Mouse (Mus musculus): ENCODE data around the gene Mrpl45. TPM values are rescaled to one million over a fixed set of nuclear protein-coding genes. Genes with fewer than 3 reads are reported as not detected.
"Not testable (repeated sequence)": the region's sequence is repeated elsewhere in the genome, so short reads cannot be mapped to it uniquely, and the experiment has no call there.

Mrpl45 gene
- polyA plus RNA-seq, 1 experiment from 2014 or later, result 51.2 TPM

DNA sequence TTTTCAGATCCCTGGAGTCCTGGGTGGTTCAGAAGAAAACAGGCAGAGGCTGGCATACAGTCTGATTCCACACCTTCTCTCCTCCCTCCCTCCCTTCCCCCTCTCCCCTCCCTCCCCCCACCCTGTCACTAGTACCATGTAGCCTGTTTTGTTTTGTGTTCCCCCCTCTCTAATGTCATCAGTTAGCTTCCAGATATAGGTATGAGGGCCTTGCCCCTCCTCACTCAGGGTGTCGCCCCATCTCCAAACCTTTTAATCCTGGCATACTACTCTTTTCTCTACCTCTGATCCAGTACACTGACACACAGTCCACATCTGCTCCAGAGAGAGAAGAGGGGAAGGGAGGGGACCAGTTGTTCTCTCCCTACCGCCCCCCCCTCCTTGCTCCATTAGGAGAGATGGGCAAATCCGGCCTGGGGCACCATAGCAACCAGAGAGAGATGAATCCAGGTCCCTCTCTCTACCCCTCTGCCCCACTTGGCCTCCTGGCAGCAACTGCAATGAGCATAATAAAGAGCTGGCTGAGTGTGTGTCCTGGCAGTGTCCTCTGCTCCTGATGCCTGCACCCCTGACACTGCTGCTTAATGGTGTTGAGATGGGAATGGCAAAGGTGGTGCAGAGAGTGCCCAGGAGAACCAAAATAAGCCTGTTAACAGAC lies 36.6 kb downstream of the Mrpl45 start, which contains the start of gene Gpr179:
Gpr179 (minus strand) TSS at position 51 of the 658 bp plus-strand sequence.
- H3K36me3 ChIP-seq, result no peaks in the 10 kb centered on the region
- no peak within 1 kb of the TSS for H3K4me3 ChIP-seq (replicated peaks)
- no peaks in the 10 kb centered on the region for H3K9me3 ChIP-seq
- no peak within 1 kb of the TSS for H3K27ac ChIP-seq
- peaks cover 12% of the 10 kb centered on the region for H3K4me1 ChIP-seq (replicated peaks)
- no peak within 1 kb of the TSS for H3K9ac ChIP-seq (replicated peaks)
- 82% methylated on average over 3 of the region's 3 CpGs for WGBS
- H3K4me2 ChIP-seq, result no peak within 1 kb of the TSS
- no peak for ATAC-seq (ENCODE audit: insufficient number of reproducible peaks, insufficient read depth, low FRiP score, low TSS enrichment, low read depth)
- no peaks in the 10 kb centered on the region for H3K27me3 ChIP-seq

DNA sequence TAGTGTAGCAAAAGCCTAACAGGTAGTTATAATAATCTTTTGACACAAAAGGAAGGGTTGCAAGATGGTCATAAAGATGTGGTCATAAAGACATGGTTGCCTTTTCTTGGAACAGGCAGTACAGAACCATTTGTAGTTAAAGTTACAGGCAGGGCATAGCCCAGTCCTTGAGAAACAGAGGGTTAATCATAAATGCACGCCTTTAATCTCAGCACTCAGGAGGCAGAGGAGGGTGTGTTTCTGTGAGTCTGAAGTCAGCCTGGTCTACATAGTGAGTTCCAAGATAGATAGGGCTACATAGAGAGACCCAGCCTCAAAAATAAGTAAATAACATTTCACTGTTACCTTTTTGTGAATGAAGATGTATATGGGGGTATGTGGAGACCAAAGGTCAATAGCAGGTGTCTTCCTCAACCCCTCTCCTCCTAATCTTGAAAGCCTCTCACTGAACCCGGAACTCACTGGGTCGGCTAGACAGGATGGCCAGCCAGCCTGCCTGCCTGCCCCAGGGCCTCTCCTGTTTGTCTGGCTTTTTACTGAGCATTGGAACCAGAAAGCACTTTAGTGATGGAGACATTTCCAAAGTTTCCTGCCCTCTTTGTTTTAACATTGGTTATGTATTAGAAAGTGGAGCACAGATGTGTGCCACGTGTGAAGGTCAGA lies 37.5 kb downstream of the Mrpl45 start:
- no peak for ATAC-seq (ENCODE audit: insufficient number of reproducible peaks, insufficient read depth, low FRiP score, low TSS enrichment, low read depth)
- no peaks in the 10 kb centered on the region for H3K9me3 ChIP-seq
- WGBS, result 63% methylated on average over 4 of the region's 4 CpGs

DNA sequence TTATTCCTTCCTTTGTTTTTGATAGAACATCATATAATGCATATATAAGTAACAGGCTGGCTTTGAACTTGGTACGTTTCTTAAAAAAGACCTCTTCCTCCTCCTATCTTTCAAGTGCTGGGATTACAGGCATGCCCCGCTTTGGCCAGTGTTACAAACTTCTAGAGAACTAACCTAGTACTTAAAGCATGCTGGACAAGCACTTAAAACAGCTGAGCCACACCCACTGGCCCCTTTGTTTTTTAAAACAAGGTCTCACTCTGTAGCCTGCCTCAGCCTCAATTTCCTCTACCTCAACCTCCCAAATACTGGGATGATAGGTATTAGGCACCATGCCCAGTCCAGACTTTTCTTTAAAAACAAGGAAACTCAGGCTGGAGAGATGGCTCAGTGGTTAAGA lies 39.1 kb downstream of the Mrpl45 start:
- ATAC-seq (ENCODE audit: insufficient number of reproducible peaks, insufficient read depth, low FRiP score, low TSS enrichment, low read depth), result no peak
- 79% methylated on average over 2 of the region's 2 CpGs for WGBS
- peaks cover 10% of the 10 kb centered on the region for H3K4me1 ChIP-seq (replicated peaks)

More for the DNA sequence above, 37.5 kb downstream of the Mrpl45 start:
- Histone ChIP-seq H3K27me3 (no peaks in the 10 kb centered on the region), H3K27ac (no peak overlapping the region), H3K36me3 (no peaks in the 10 kb centered on the region), H3K4me2 (no peak overlapping the region), H3K9ac (replicated peaks) (no peak overlapping the region), H3K4me1 (replicated peaks) (peaks cover 12% of the 10 kb centered on the region), H3K4me3 (replicated peaks) (no peak overlapping the region)

DNA sequence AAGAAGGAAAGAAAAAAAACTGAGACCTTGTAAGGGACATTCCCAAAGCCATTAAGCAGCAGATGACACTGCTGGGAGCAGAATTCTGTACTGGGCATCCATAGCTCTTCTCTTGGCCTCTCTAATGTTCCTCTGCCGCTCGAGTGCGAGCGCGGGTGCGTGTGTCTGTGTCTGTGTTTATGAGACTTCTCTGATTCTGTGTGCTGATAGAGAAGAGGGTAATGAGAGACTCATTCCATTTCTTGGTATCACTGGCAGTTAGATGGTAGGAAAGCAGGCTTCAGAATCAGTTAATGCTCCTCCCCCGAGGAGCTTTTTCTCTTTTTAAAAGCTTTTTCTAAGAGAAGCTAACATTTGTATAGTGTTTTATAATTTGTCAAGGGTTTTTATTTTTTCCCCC lies 39.7 kb downstream of the Mrpl45 start:
- Histone ChIP-seq H3K27me3 (no peaks in the 10 kb centered on the region), H3K4me2 (no peak overlapping the region), H3K9me3 (no peaks in the 10 kb centered on the region), H3K4me3 (replicated peaks) (no peak overlapping the region), H3K36me3 (no peaks in the 10 kb centered on the region), H3K27ac (no peak overlapping the region), H3K4me1 (replicated peaks) (peaks cover 4% of the 10 kb centered on the region), H3K9ac (replicated peaks) (no peak overlapping the region)
- ATAC-seq (ENCODE audit: insufficient number of reproducible peaks, insufficient read depth, low FRiP score, low TSS enrichment, low read depth), result no peak
- WGBS, result 85% methylated on average over 7 of the region's 7 CpGs

More for the DNA sequence above, 39.1 kb downstream of the Mrpl45 start:
- Histone ChIP-seq H3K4me2 (no peak overlapping the region), H3K9me3 (no peaks in the 10 kb centered on the region), H3K9ac (replicated peaks) (no peak overlapping the region), H3K36me3 (no peaks in the 10 kb centered on the region), H3K4me3 (replicated peaks) (no peak overlapping the region), H3K27me3 (no peaks in the 10 kb centered on the region), H3K27ac (no peak overlapping the region)

DNA sequence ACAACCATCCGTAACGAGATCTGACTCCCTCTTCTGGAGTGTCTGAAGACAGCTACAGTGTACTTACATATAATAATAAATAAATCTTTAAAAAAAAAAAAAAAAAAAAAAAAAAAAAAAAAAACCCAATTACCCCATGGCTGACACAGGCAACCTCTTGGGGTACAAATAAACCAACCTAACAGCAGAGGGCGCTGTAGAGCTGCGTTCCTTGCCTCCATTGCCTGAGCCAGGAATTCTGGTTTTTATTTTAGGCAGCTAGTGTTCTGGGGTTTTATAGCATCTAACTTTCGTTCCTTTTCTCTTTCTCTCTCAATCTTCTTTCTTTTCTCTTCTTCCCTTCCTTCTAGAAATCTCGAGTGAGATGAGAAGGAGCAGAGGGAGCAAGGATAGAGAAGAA lies 42.1 kb downstream of the Mrpl45 start:
- not testable (repeated sequence) for H3K27me3 ChIP-seq; H3K4me3 ChIP-seq (replicated peaks); H3K36me3 ChIP-seq; H3K4me2 ChIP-seq; H3K9ac ChIP-seq (replicated peaks); H3K27ac ChIP-seq; H3K9me3 ChIP-seq; H3K4me1 ChIP-seq (replicated peaks); ATAC-seq (ENCODE audit: insufficient number of reproducible peaks, insufficient read depth, low FRiP score, low TSS enrichment, low read depth)
- 21% methylated on average over 6 of the region's 6 CpGs for WGBS

DNA sequence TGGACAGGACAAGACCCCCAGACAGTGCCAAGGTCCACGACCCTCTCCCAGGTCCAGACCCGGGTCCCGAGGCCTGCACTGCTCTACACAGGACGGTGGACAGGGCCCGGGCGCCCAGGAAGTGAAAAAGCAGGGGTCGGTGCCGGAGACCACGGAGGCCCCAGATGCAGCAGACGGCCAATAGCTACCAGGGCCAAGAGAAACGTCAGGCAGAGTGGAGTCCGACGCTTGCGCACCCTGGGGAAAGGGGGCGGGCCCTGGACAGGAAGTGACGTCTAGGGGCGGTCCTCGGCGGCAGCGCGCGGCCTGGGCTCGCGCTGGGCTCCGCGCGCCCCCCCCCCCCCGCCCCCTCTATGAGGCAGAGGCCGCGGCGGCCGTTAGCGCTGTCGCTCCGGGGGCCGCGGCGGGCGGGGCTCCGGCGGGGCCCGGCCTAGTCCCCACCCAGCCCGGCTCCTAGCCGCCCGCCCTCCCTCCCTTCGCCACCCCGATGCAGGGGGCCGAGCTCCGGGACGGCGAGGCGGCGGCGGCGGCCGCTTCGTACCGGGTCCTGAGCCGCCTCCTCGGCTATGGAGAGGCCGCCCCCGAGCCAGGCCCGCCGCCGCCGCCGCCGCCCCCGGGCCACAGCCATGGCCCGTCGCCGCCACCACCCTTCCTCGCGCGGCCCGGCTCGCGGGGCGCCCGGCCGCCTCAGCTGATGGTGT lies 46.6 kb downstream of the Mrpl45 start, which contains the start of gene Socs7:
Socs7 (plus strand) TSS at position 604 of the 701 bp plus-strand sequence.
- H3K36me3 ChIP-seq, result no peaks in the 10 kb centered on the region
- H3K4me3 ChIP-seq (replicated peaks), result peak within 1 kb of the TSS; percentile 100
- peak within 1 kb of the TSS; percentile 83 for H3K27ac ChIP-seq
- H3K27me3 ChIP-seq, result no peaks in the 10 kb centered on the region
- ATAC-seq (ENCODE audit: insufficient number of reproducible peaks, insufficient read depth, low FRiP score, low TSS enrichment, low read depth), result peak; percentile 93
- H3K4me1 ChIP-seq (replicated peaks), result peaks cover 24% of the 10 kb centered on the region
- no peaks in the 10 kb centered on the region for H3K9me3 ChIP-seq
- peak within 1 kb of the TSS; percentile 98 for H3K9ac ChIP-seq (replicated peaks)
- H3K4me2 ChIP-seq, result peak within 1 kb of the TSS; percentile 97
- under 1% methylated on average over 36 of the region's 81 CpGs for WGBS

DNA sequence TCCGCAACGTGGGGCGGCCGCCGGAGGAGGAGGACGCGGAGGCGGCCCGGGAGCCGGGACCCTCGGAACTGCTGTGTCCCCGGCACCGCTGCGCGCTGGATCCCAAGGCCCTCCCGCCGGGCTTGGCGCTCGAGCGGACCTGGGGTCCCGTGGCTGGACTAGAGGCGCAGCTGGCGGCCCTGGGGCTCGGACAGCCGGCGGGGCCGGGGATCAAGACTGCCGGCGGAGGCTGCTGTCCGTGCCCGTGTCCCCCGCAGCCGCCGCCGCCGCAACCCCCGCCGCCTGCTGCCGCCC lies 47.1 kb downstream of the Mrpl45 start:
- Histone ChIP-seq H3K4me3 (replicated peaks) (peak overlapping the region; percentile 100), H3K9ac (replicated peaks) (peak overlapping the region; percentile 98), H3K9me3 (no peaks in the 10 kb centered on the region), H3K4me2 (peak overlapping the region; percentile 97), H3K27ac (peak overlapping the region; percentile 83), H3K27me3 (no peaks in the 10 kb centered on the region), H3K36me3 (no peaks in the 10 kb centered on the region), H3K4me1 (replicated peaks) (peaks cover 24% of the 10 kb centered on the region)
- peak; percentile 3; the same call in 1 of the 2 replicates for ATAC-seq (ENCODE audit: insufficient number of reproducible peaks, insufficient read depth, low FRiP score, low TSS enrichment, low read depth)
- WGBS, result 0% methylated on average over 28 of the region's 39 CpGs

DNA sequence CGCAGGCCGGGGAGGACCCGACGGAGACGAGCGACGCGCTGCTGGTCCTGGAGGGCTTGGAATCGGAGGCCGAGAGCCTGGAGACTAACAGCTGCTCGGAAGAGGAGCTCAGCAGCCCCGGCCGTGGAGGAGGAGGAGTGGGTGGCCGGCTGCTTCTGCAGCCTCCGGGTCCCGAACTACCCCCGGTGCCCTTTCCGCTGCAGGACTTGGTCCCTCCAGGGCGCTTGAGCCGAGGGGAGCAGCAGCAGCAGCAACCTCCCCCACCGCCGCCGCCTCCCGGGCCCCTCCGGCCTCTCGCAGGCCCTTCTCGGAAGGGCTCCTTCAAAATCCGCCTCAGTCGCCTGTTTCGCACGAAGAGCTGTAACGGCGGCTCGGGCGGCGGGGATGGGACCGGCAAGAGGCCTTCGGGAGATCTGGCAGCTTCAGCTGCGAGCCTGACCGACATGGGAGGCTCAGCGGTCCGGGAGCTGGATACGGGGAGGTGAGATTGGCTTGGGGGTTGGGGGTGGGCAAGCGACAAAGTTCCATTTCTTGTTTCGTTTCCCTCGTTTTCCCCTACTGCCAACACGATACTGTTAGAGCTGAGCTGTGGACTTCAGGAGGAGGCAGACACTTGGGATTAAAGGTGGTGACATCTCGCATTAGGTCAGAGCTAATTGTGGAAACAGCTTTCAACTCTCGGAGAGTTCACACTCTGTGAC lies 47.6 kb downstream of the Mrpl45 start:
- Histone ChIP-seq H3K4me2 (peak overlapping the region; percentile 97), H3K27ac (peak overlapping the region; percentile 83), H3K27me3 (no peaks in the 10 kb centered on the region), H3K4me1 (replicated peaks) (peaks cover 24% of the 10 kb centered on the region), H3K36me3 (peaks cover 4% of the 10 kb centered on the region; the same call in 1 of the 2 replicates), H3K4me3 (replicated peaks) (peak overlapping the region; percentile 100), H3K9ac (replicated peaks) (peak overlapping the region; percentile 98), H3K9me3 (no peaks in the 10 kb centered on the region)
- no peak for ATAC-seq (ENCODE audit: insufficient number of reproducible peaks, insufficient read depth, low FRiP score, low TSS enrichment, low read depth)
- WGBS, result under 1% methylated on average over 48 of the region's 49 CpGs

DNA sequence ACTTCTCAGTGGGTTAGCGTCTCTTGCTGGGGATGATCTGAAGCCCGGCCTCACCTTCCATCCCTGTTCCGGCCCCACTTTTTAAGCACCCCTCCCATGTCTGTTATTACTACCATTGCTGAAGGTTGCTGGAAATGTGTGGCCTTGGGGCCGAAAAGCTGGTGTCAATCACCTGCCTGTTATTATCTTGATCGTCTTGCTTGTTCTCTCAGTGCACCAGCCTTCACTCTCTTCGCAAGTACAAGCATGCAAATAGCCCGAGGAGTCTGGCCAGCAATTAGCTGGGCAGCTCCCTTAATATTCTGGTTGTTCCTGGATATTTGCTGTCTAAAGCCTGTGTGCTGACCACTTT lies 48.1 kb downstream of the Mrpl45 start:
- Histone ChIP-seq H3K9ac (replicated peaks) (peak overlapping the region; percentile 98), H3K4me1 (replicated peaks) (peaks cover 24% of the 10 kb centered on the region), H3K4me2 (peak overlapping the region; percentile 97), H3K27me3 (no peaks in the 10 kb centered on the region), H3K4me3 (replicated peaks) (peak overlapping the region; percentile 100), H3K9me3 (no peaks in the 10 kb centered on the region), H3K27ac (no peak overlapping the region), H3K36me3 (peaks cover 9% of the 10 kb centered on the region)
- ATAC-seq (ENCODE audit: insufficient number of reproducible peaks, insufficient read depth, low FRiP score, low TSS enrichment, low read depth), result no peak
- WGBS, result under 1% methylated on average over 7 of the region's 7 CpGs

DNA sequence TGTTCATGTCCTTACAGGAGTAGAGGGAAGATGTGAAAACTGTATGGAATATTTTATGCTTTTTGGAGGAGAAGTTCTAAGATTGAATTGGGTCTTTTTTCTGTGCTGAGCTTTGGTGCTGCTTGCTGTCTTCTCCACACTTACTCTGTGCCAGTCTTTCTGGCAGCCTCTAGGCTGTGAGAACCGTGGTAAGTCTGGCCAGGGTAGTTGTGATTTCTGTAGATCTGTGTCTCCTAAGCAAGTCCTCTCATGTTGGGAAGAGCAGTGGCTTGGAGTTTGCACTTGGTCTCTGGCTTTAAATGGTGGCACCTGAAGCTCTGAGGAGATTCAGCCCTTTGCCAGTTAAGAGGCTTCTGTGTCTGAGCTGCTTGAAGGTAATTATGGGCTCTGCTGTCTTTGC lies 50.0 kb downstream of the Mrpl45 start:
- whole genome bisulfite sequencing, result 68% methylated on average over 1 of the region's 1 CpGs
- no peak overlapping the region for H3K4me3 ChIP-seq (replicated peaks)
- peaks cover 24% of the 10 kb centered on the region for H3K4me1 ChIP-seq (replicated peaks)
- H3K9ac ChIP-seq (replicated peaks), result no peak overlapping the region
- no peak for ATAC-seq (ENCODE audit: insufficient number of reproducible peaks, insufficient read depth, low FRiP score, low TSS enrichment, low read depth)
- no peaks in the 10 kb centered on the region for H3K27me3 ChIP-seq
- H3K4me2 ChIP-seq, result peak overlapping the region; percentile 97; the same call in 1 of the 2 replicates
- H3K36me3 ChIP-seq, result peaks cover 10% of the 10 kb centered on the region
- no peak overlapping the region for H3K27ac ChIP-seq
- H3K9me3 ChIP-seq, result no peaks in the 10 kb centered on the region

DNA sequence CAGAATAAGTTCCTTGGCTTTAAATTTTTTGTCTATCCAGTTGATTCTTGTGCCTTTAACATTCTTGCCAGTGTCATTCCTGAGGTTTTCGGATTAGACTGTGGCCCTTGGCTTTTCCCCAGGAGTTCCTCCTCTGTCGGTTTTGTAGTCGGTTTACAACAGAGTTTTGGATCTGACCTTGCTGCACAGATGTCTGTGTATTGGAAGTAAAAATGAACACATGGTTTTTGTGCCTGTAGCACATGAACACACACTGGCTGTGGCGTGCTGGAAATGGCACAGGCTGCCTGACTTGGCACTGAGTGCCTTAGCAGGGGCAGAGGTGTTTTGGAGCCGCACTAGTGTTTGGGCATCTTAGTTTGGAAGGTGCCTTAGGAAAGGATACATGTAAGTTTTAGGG lies 53.0 kb downstream of the Mrpl45 start:
- Histone ChIP-seq H3K4me2 (no peak overlapping the region), H3K9me3 (no peaks in the 10 kb centered on the region), H3K4me3 (replicated peaks) (no peak overlapping the region), H3K4me1 (replicated peaks) (peaks cover 22% of the 10 kb centered on the region), H3K36me3 (peaks cover 10% of the 10 kb centered on the region), H3K9ac (replicated peaks) (no peak overlapping the region), H3K27ac (no peak overlapping the region), H3K27me3 (no peaks in the 10 kb centered on the region)
- ATAC-seq (ENCODE audit: insufficient number of reproducible peaks, insufficient read depth, low FRiP score, low TSS enrichment, low read depth), result no peak
- WGBS, result 92% methylated on average over 5 of the region's 5 CpGs
